ENCODE assay signal across 30 mouse cellular contexts in the genomic region with DNA sequence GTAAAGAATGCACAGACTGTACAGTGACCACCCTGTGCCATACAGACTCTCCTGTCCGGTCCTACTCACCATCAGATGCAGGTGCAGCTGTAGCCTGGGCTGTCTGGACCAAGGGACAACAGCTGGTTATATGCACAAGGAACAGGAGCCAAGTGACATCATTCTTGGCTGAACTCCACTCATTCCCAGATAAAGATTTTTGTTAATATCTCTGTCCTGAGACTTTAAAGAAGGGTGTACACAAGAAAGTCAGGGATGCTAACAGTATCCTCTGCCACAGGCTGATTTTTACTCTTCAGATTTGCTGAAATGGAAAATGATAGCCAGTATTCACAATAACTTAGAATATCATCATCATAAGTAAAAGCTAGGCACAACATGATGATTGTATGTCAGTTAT. TPM values are rescaled to one million over a fixed set of nuclear protein-coding genes. Genes with fewer than 3 reads are reported as not detected.
"Had no signal": no experiment of that assay in that cellular context is flagged by ENCODE, and none has a peak within 500 bp of the region (broad histone marks: within the 10 kb centered on the region; RNA-seq: fewer than 3 reads in every experiment).

TSS of gene Olfr328 (minus strand) at position 101 of the 400 bp plus-strand sequence.

- H3K9ac ChIP-seq: heart, embryonic 13.5 days; heart, embryonic 15.5 days; hindbrain, embryonic 13.5 days; hindbrain, embryonic 15.5 days; limb, embryonic 12.5 days; liver, embryonic 13.5 days; liver, embryonic 15.5 days had no signal

- H3K4me3 ChIP-seq: heart, adult 2 months; heart, embryonic 13.5 days; heart, embryonic 15.5 days; hindbrain, embryonic 13.5 days; hindbrain, embryonic 15.5 days; layer of hippocampus, adult 2 months; left cerebral cortex, adult 2 months; limb, embryonic 10.5 days; limb, embryonic 12.5 days; liver, embryonic 13.5 days; liver, embryonic 15.5 days had no signal

- H3K4me1 ChIP-seq: heart, embryonic 13.5 days; heart, embryonic 15.5 days; hindbrain, embryonic 13.5 days; hindbrain, embryonic 15.5 days; limb, embryonic 10.5 days; limb, embryonic 12.5 days; liver, embryonic 13.5 days; liver, embryonic 15.5 days had no signal

- H3K27ac ChIP-seq: heart, adult 2 months; heart, embryonic 13.5 days; heart, embryonic 15.5 days; hindbrain, embryonic 13.5 days; hindbrain, embryonic 15.5 days; hindbrain, postnatal 0 days; layer of hippocampus, adult 2 months; left cerebral cortex, adult 2 months; limb, embryonic 10.5 days; limb, embryonic 12.5 days; liver, embryonic 13.5 days; liver, embryonic 15.5 days had no signal

- DNase-seq: gastrocnemius, postnatal 14 days; heart, adult 11 months; heart, adult 2 months; heart, postnatal 36 days; kidney, adult 11 months; kidney, adult 2 months; kidney, postnatal 10 days; kidney, postnatal 25 days; kidney, postnatal 4 days; liver; liver, embryonic 13.5 days had no signal

- H3K9me3 ChIP-seq: heart, embryonic 13.5 days; heart, embryonic 15.5 days; hindbrain, embryonic 13.5 days; hindbrain, embryonic 15.5 days; limb, embryonic 10.5 days; limb, embryonic 12.5 days; liver, embryonic 13.5 days; liver, embryonic 15.5 days had no signal

- ATAC-seq: hindbrain, postnatal 0 days; intestine, embryonic 16.5 days had no signal

- H3K27me3 ChIP-seq: heart, embryonic 15.5 days; hindbrain, embryonic 13.5 days; hindbrain, embryonic 15.5 days; limb, embryonic 12.5 days; liver, embryonic 13.5 days; liver, embryonic 15.5 days had no signal

- H3K36me3 ChIP-seq: heart, embryonic 13.5 days; heart, embryonic 15.5 days; hindbrain, embryonic 13.5 days; hindbrain, embryonic 15.5 days; limb, embryonic 10.5 days; limb, embryonic 12.5 days; liver, embryonic 13.5 days; liver, embryonic 15.5 days had no signal

- H3K4me2 ChIP-seq: heart, embryonic 11.5 days; heart, embryonic 13.5 days; heart, embryonic 15.5 days; hindbrain, embryonic 13.5 days; hindbrain, embryonic 15.5 days; limb, embryonic 12.5 days; liver, embryonic 11.5 days; liver, embryonic 13.5 days; liver, embryonic 15.5 days had no signal

RNA-seq across cellular contexts. Expression of gene Olfr328, which starts in this region (rescaled TPM):
- total RNA-seq: gastrocnemius, adult 18-20 months; gastrocnemius, postnatal 36 days; heart, adult 2 months; heart, postnatal 36 days; hematopoietic stem cell, adult 5-6 weeks; hindbrain, postnatal 0 days had no signal
- polyA plus RNA-seq: gonadal fat pad, adult 2 months; heart, adult 2 months; heart, embryonic 15.5 days; heart, postnatal 0 days; hindbrain, embryonic 15.5 days; hindbrain, postnatal 0 days; kidney, adult 2 months; kidney, embryonic 16.5 days; liver, embryonic 13.5 days; liver, embryonic 15.5 days had no signal
